ENCODE assay signal across 13 mouse cellular contexts in the genomic region with DNA sequence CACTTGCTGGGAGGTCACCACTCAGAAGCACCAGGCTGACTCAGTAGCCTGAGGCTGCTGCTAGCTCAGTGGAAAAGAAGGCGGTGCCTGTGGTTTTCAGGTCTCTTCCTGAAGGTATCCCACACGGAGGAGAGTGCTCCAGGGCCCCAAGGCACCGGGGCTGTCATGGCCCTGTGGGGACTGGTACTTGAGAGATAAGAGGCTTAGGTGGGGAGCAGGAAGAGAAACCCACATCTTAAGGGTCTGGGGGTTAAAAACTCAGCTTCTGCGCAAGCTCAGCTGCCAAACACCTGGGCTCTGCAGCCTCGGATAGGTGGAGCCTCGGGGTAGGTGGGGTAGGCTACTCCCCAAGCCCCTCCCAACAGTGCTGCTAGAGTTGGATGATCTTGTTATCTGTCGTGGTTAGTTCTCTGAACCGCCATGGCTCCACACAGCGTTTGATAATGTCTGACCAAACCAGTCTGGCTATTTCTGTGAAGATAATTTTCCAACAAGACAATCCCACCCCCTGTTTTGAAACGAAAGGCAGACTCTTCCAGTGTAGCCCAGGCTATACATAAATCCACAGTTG. TPM values are rescaled to one million over a fixed set of nuclear protein-coding genes. Genes with fewer than 3 reads are reported as not detected.
A peak's percentile ranks its signal among the peaks of the same experiment; 100 is the strongest.
DNase-seq lines count a peak whose midpoint lies in the region; ATAC-seq lines count a peak whose summit lies in the region.
"Had no signal": no experiment of that assay in that cellular context is flagged by ENCODE, and none has a peak within 500 bp of the region (broad histone marks: within the 10 kb centered on the region; RNA-seq: fewer than 3 reads in every experiment).

No protein-coding gene starts in this region.

- no peaks in the 10 kb centered on the region for H3K27me3 ChIP-seq in liver, embryonic 12.5 days (replicated peaks)
- H3K27me3 ChIP-seq: neural tube, embryonic 13.5 days had no signal

- no peaks in the 10 kb centered on the region for H3K9me3 ChIP-seq in liver, embryonic 12.5 days (replicated peaks)
- H3K9me3 ChIP-seq: neural tube, embryonic 13.5 days had no signal

- H3K4me2 ChIP-seq in liver, embryonic 12.5 days: peak overlapping the region; percentile 69
- H3K4me2 ChIP-seq: neural tube, embryonic 13.5 days had no signal

- H3K4me3 ChIP-seq in liver, embryonic 12.5 days: peak overlapping the region; percentile 31
- H3K4me3 ChIP-seq: neural tube, embryonic 13.5 days had no signal

- peak overlapping the region; percentile 89 for H3K27ac ChIP-seq in liver, embryonic 12.5 days
- H3K27ac ChIP-seq: neural tube, embryonic 13.5 days had no signal

- no peaks in the 10 kb centered on the region for H3K36me3 ChIP-seq in liver, embryonic 12.5 days
- H3K36me3 ChIP-seq: neural tube, embryonic 13.5 days had no signal

- peak; percentile 95 for ATAC-seq in liver, embryonic 12.5 days

- peak; percentile 26 for DNase-seq in lung, postnatal 25 days (ENCODE audit: low spot score)
- DNase-seq in lung, postnatal 36 days: no peak
- peak; percentile 34 for DNase-seq in NIH3T3 (ENCODE audit: low read depth)
- DNase-seq in thymus, postnatal 10 days (ENCODE audit: low spot score in 2 of 2): peak; percentile 88 to 92
- no peak for DNase-seq in frontal cortex, postnatal 10 days (ENCODE audit: low spot score in 2 of 2)
- DNase-seq in layer of hippocampus, postnatal 14 days (ENCODE audit: low spot score in 2 of 2): no peak
- DNase-seq in embryo, embryonic 9.5 days (ENCODE audit: extremely low spot score): no peak
- DNase-seq: gastrocnemius, postnatal 36 days; lung, postnatal 10 days; right cerebral cortex, postnatal 25 days had no signal

- peaks cover 100% of the 10 kb centered on the region for H3K4me1 ChIP-seq in liver, embryonic 12.5 days
- H3K4me1 ChIP-seq: neural tube, embryonic 13.5 days had no signal

- WGBS in liver, embryonic 12.5 days (ENCODE audit: insufficient replicate concordance): 5% methylated on average over 10 of the region's 10 CpGs

- peak overlapping the region; percentile 58 for H3K9ac ChIP-seq in liver, embryonic 12.5 days
- H3K9ac ChIP-seq: neural tube, embryonic 13.5 days had no signal

RNA-seq across cellular contexts. Expression of gene Sla2, which starts 4.5 kb away (rescaled TPM):
- 6.2 and 7.1 TPM in 2 replicates for polyA plus RNA-seq in liver, embryonic 12.5 days (2016; fragmentation: Nextera tagmentation; extraction: Ambion mirVana)
- total RNA-seq in layer of hippocampus, postnatal 14 days (2021): under 1 TPM; 0.19 to 0.30 TPM
- total RNA-seq: left cerebral cortex, postnatal 10 days had no signal
- polyA plus RNA-seq: neural tube, embryonic 13.5 days had no signal

RNA-seq across cellular contexts. Expression of gene Rab5if, which starts 19.6 kb away (rescaled TPM):
- 250 and 266 TPM in 2 replicates for polyA plus RNA-seq in liver, embryonic 12.5 days (2016; fragmentation: Nextera tagmentation; extraction: Ambion mirVana)
- 100 to 1,000 TPM; 108 to 114 TPM for total RNA-seq in layer of hippocampus, postnatal 14 days (2021)

RNA-seq across cellular contexts. Expression of gene 4930518I15Rik, which starts 24.8 kb away (rescaled TPM):
- polyA plus RNA-seq in liver, embryonic 12.5 days (2016; fragmentation: Nextera tagmentation; extraction: Ambion mirVana): 2.5 and 2.7 TPM in 2 replicates
- 1 to 10 TPM; 3.4 to 3.5 TPM for total RNA-seq in layer of hippocampus, postnatal 14 days (2021)

RNA-seq across cellular contexts. Expression of gene Tgif2, which starts 42.7 kb away (rescaled TPM):
- polyA plus RNA-seq in liver, embryonic 12.5 days (2016; fragmentation: Nextera tagmentation; extraction: Ambion mirVana): 15.4 and 16.2 TPM in 2 replicates
- 1 to 10 TPM; 2.7 to 3.0 TPM for total RNA-seq in layer of hippocampus, postnatal 14 days (2021)

Comparison
In these comparisons a context has a peak if more than half of its experiments do, and no peak if none do; other contexts are left out.
1. DNase-seq: peak in lung, postnatal 25 days (single experiment), NIH3T3 (single experiment) and thymus, postnatal 10 days (2 of 2); none in lung, postnatal 36 days (single experiment), frontal cortex, postnatal 10 days (0 of 2), layer of hippocampus, postnatal 14 days (0 of 2) and embryo, embryonic 9.5 days (single experiment).